Comparison of ENCODE assay signal across 13 mouse cellular contexts in the genomic region with DNA sequence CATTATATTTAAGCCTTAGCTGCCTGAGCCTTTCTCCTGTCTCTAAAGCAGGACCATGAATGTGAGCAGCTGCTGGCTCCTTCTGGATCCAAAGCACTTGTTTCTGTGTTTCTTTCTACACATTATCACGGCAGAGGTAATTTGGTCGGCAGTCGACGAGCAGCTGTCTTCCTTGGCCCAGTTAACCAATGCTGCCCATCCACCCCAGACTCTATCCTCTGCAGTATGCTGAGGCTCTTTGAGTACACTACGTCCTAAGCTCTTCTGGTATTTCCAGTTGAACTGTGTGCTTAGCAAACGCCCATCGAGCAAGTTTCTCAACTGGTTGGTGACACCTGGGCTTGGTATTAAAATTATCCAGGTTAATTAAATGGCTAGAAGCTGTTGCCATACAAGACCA.
DNase-seq lines count a peak whose midpoint lies in the region; ATAC-seq and TF ChIP-seq lines count a peak whose summit lies in the region.
"Had no signal": no experiment of that assay in that cellular context is flagged by ENCODE, and none has a peak within 500 bp of the region (broad histone marks: within the 10 kb centered on the region; RNA-seq: fewer than 3 reads in every experiment).

No protein-coding gene starts in this region.

- 0 out of 2 replicates have a peak overlapping the region, but pooled peaks have one; percentile 43 for H3K9ac ChIP-seq in hindbrain, embryonic 13.5 days
- H3K9ac ChIP-seq in hindbrain, embryonic 12.5 days, result no peak overlapping the region
- no peak overlapping the region for H3K9ac ChIP-seq in midbrain, embryonic 14.5 days (replicated peaks; ENCODE audit: low read length)
- H3K9ac ChIP-seq in midbrain, embryonic 16.5 days (ENCODE audit: low read depth, low read length), result no peak overlapping the region
- no peak overlapping the region for H3K9ac ChIP-seq in stomach, embryonic 16.5 days (ENCODE audit: low read length)
- no peak overlapping the region for H3K9ac ChIP-seq in liver, postnatal 0 days (replicated peaks)
- H3K9ac ChIP-seq: embryonic facial prominence, embryonic 13.5 days; limb, embryonic 12.5 days had no signal

- peak; percentile 19 to 24 for DNase-seq in cerebellum, postnatal 14 days
- no peak for DNase-seq in cerebellum, adult 18-20 months
- DNase-seq in midbrain, embryonic 14.5 days, result peak; percentile 29
- DNase-seq in liver, postnatal 0 days, result no peak
- DNase-seq: adrenal gland, adult 2 months; cerebellum, postnatal 36 days had no signal

- no peak for ATAC-seq in hindbrain, embryonic 13.5 days (ENCODE audit: low FRiP score)
- ATAC-seq in hindbrain, embryonic 12.5 days (ENCODE audit: low FRiP score), result no peak
- no peak for ATAC-seq in midbrain, embryonic 14.5 days (ENCODE audit: low FRiP score, low TSS enrichment)
- ATAC-seq in midbrain, embryonic 16.5 days, result no peak
- 0 out of 2 replicates have a peak, but pooled peaks have one; percentile 37 for ATAC-seq in stomach, embryonic 16.5 days (ENCODE audit: insufficient read depth, low FRiP score)
- no peak for ATAC-seq in liver, postnatal 0 days

- H3K4me2 ChIP-seq in hindbrain, embryonic 13.5 days, result no peak overlapping the region
- H3K4me2 ChIP-seq in hindbrain, embryonic 12.5 days (replicated peaks), result no peak overlapping the region
- no peak overlapping the region for H3K4me2 ChIP-seq in midbrain, embryonic 14.5 days (ENCODE audit: low read length)
- no peak overlapping the region for H3K4me2 ChIP-seq in midbrain, embryonic 16.5 days (ENCODE audit: low read length)
- H3K4me2 ChIP-seq in stomach, embryonic 16.5 days (ENCODE audit: low read depth, low read length), result no peak overlapping the region
- H3K4me2 ChIP-seq in liver, postnatal 0 days (ENCODE audit: low read depth, low read length), result no peak overlapping the region
- H3K4me2 ChIP-seq: embryonic facial prominence, embryonic 13.5 days; limb, embryonic 12.5 days had no signal

- no peak for TF ChIP-seq EP300 in liver, postnatal 0 days (IDR thresholded peaks at IDR 0.05; ENCODE audit: low read depth)

- H3K9me3 ChIP-seq in hindbrain, embryonic 13.5 days, result no peaks in the 10 kb centered on the region
- no peaks in the 10 kb centered on the region for H3K9me3 ChIP-seq in hindbrain, embryonic 12.5 days (replicated peaks)
- H3K9me3 ChIP-seq in midbrain, embryonic 14.5 days (ENCODE audit: control insufficient read depth, low read length), result no peaks in the 10 kb centered on the region
- H3K9me3 ChIP-seq in midbrain, embryonic 16.5 days (replicated peaks; ENCODE audit: control insufficient read depth, low read length, poor library complexity, severe bottlenecking), result no peaks in the 10 kb centered on the region
- H3K9me3 ChIP-seq in stomach, embryonic 16.5 days (replicated peaks; ENCODE audit: control insufficient read depth, low read length), result no peaks in the 10 kb centered on the region
- H3K9me3 ChIP-seq in liver, postnatal 0 days (ENCODE audit: low read length), result no peaks in the 10 kb centered on the region
- H3K9me3 ChIP-seq: embryonic facial prominence, embryonic 13.5 days; limb, embryonic 12.5 days had no signal

- H3K27ac ChIP-seq in hindbrain, embryonic 13.5 days, result peak overlapping the region; percentile 30; the same call in 1 of the 2 replicates
- no peak overlapping the region for H3K27ac ChIP-seq in hindbrain, embryonic 12.5 days
- H3K27ac ChIP-seq in midbrain, embryonic 14.5 days (replicated peaks; ENCODE audit: low read depth, low read length), result no peak overlapping the region
- no peak overlapping the region for H3K27ac ChIP-seq in midbrain, embryonic 16.5 days (ENCODE audit: low read length)
- H3K27ac ChIP-seq in stomach, embryonic 16.5 days (ENCODE audit: low read length), result peak overlapping the region; percentile 85
- no peak overlapping the region for H3K27ac ChIP-seq in liver, postnatal 0 days (ENCODE audit: low read depth)
- H3K27ac ChIP-seq: embryonic facial prominence, embryonic 13.5 days; layer of hippocampus, adult 2 months; limb, embryonic 12.5 days had no signal

- TF ChIP-seq CTCF in liver, postnatal 0 days (IDR thresholded peaks at IDR 0.05; ENCODE audit: low read depth), result no peak

- H3K4me1 ChIP-seq in hindbrain, embryonic 13.5 days (replicated peaks), result peaks cover 12% of the 10 kb centered on the region; the same call in 1 of the 2 replicates
- H3K4me1 ChIP-seq in hindbrain, embryonic 12.5 days, result peaks cover 7% of the 10 kb centered on the region; the same call in 1 of the 2 replicates
- peaks cover 3% of the 10 kb centered on the region; the same call in 1 of the 2 replicates for H3K4me1 ChIP-seq in midbrain, embryonic 14.5 days (ENCODE audit: control insufficient read depth, insufficient read depth, low read length)
- peaks cover 7% of the 10 kb centered on the region for H3K4me1 ChIP-seq in midbrain, embryonic 16.5 days (ENCODE audit: control insufficient read depth, insufficient read depth, low read length)
- H3K4me1 ChIP-seq in stomach, embryonic 16.5 days (ENCODE audit: control insufficient read depth, insufficient read depth, low read length), result 0 out of 2 replicates have a peak, but pooled peaks cover 5% of the 10 kb centered on the region
- no peaks in the 10 kb centered on the region for H3K4me1 ChIP-seq in liver, postnatal 0 days (ENCODE audit: insufficient read depth)

- no peaks in the 10 kb centered on the region for H3K36me3 ChIP-seq in hindbrain, embryonic 13.5 days
- no peaks in the 10 kb centered on the region for H3K36me3 ChIP-seq in hindbrain, embryonic 12.5 days
- H3K36me3 ChIP-seq in midbrain, embryonic 14.5 days (ENCODE audit: control insufficient read depth, insufficient read depth, low read length), result no peaks in the 10 kb centered on the region
- H3K36me3 ChIP-seq in midbrain, embryonic 16.5 days (ENCODE audit: control insufficient read depth, insufficient read depth, low read length), result no peaks in the 10 kb centered on the region
- no peaks in the 10 kb centered on the region for H3K36me3 ChIP-seq in stomach, embryonic 16.5 days (ENCODE audit: control insufficient read depth, insufficient read depth, low read length)
- H3K36me3 ChIP-seq in liver, postnatal 0 days (replicated peaks; ENCODE audit: insufficient read depth, low read length), result no peaks in the 10 kb centered on the region

- H3K27me3 ChIP-seq in hindbrain, embryonic 13.5 days, result no peaks in the 10 kb centered on the region
- H3K27me3 ChIP-seq in hindbrain, embryonic 12.5 days, result no peaks in the 10 kb centered on the region
- H3K27me3 ChIP-seq in midbrain, embryonic 14.5 days (ENCODE audit: control insufficient read depth, insufficient read depth, low read length), result no peaks in the 10 kb centered on the region
- no peaks in the 10 kb centered on the region for H3K27me3 ChIP-seq in midbrain, embryonic 16.5 days (ENCODE audit: control insufficient read depth, insufficient read depth, low read depth, low read length)
- H3K27me3 ChIP-seq in stomach, embryonic 16.5 days (ENCODE audit: control insufficient read depth, insufficient read depth, low read length), result no peaks in the 10 kb centered on the region
- no peaks in the 10 kb centered on the region for H3K27me3 ChIP-seq in liver, postnatal 0 days (ENCODE audit: insufficient read depth, low read length)
- H3K27me3 ChIP-seq: embryonic facial prominence, embryonic 13.5 days; limb, embryonic 12.5 days had no signal

- no peak overlapping the region for H3K4me3 ChIP-seq in hindbrain, embryonic 13.5 days
- no peak overlapping the region for H3K4me3 ChIP-seq in hindbrain, embryonic 12.5 days
- H3K4me3 ChIP-seq in midbrain, embryonic 14.5 days (replicated peaks; ENCODE audit: low read depth, low read length), result no peak overlapping the region
- no peak overlapping the region for H3K4me3 ChIP-seq in midbrain, embryonic 16.5 days (ENCODE audit: low read depth, low read length)
- no peak overlapping the region for H3K4me3 ChIP-seq in stomach, embryonic 16.5 days (replicated peaks; ENCODE audit: low read length)
- H3K4me3 ChIP-seq in liver, postnatal 0 days (ENCODE audit: low read depth, low read length), result no peak overlapping the region
- H3K4me3 ChIP-seq: embryonic facial prominence, embryonic 13.5 days; layer of hippocampus, adult 2 months; limb, embryonic 12.5 days had no signal

- WGBS in hindbrain, embryonic 13.5 days, result 77% methylated on average over 7 of the region's 7 CpGs
- WGBS in hindbrain, embryonic 12.5 days, result 73% methylated on average over 7 of the region's 7 CpGs
- WGBS in midbrain, embryonic 14.5 days, result 63% methylated on average over 7 of the region's 7 CpGs
- 44% methylated on average over 7 of the region's 7 CpGs for WGBS in midbrain, embryonic 16.5 days
- 58% methylated on average over 7 of the region's 7 CpGs for WGBS in stomach, embryonic 16.5 days
- WGBS in liver, postnatal 0 days (ENCODE audit: insufficient replicate concordance), result 74% methylated on average over 7 of the region's 7 CpGs

Comparison
In these comparisons a context has a peak if more than half of its experiments do, and no peak if none do; other contexts are left out.
1. DNase-seq: peak in cerebellum, postnatal 14 days (2 of 2) and midbrain, embryonic 14.5 days (single experiment); none in cerebellum, adult 18-20 months (0 of 2) and liver, postnatal 0 days (single experiment).
2. H3K27ac ChIP-seq: peak in hindbrain, embryonic 13.5 days (single experiment) and stomach, embryonic 16.5 days (single experiment); none in hindbrain, embryonic 12.5 days (single experiment), midbrain, embryonic 14.5 days (single experiment), midbrain, embryonic 16.5 days (single experiment) and liver, postnatal 0 days (single experiment).